Mouse (Mus musculus) kidney, postnatal 10 days (tissue): ENCODE results near the gene Ofd1.

Experiments
- DNase-seq: peaks from one replicate; pipeline ENCODE4 v3.0.0; 2021; ENCODE audit warnings: mixed read lengths

Gene Ofd1

GRCm38 (mm10) chrX:166359927-166360440, 80.5 kb downstream of the Ofd1 start:
- no peak for DNase-seq

- DNase-seq, result no peak
Observed at GRCm38 (mm10) chrX:166358955-166359354, 81.5 kb downstream of the Ofd1 start.

GRCm38 (mm10) chrX:166356276-166356675, 84.2 kb downstream of the Ofd1 start:
- DNase-seq, result no peak

- DNase-seq, result no peak
Observed at GRCm38 (mm10) chrX:166354913-166355312, 85.6 kb downstream of the Ofd1 start.

- no peak for DNase-seq
Observed at GRCm38 (mm10) chrX:166353412-166353811, 87.1 kb downstream of the Ofd1 start.

- DNase-seq, result peak; percentile 76
Observed at GRCm38 (mm10) chrX:166351790-166352189, 88.7 kb downstream of the Ofd1 start.

- DNase-seq, result no peak
Observed at GRCm38 (mm10) chrX:166348634-166349033, 91.9 kb downstream of the Ofd1 start.

GRCm38 (mm10) chrX:166348086-166348485, 92.4 kb downstream of the Ofd1 start:
- no peak for DNase-seq

GRCm38 (mm10) chrX:166344228-166345015, 96.1 kb downstream of the Ofd1 start:
- peak; percentile 5 for DNase-seq

GRCm38 (mm10) chrX:166341795-166342194, 98.7 kb downstream of the Ofd1 start:
- no peak for DNase-seq
